In the genomic region with DNA sequence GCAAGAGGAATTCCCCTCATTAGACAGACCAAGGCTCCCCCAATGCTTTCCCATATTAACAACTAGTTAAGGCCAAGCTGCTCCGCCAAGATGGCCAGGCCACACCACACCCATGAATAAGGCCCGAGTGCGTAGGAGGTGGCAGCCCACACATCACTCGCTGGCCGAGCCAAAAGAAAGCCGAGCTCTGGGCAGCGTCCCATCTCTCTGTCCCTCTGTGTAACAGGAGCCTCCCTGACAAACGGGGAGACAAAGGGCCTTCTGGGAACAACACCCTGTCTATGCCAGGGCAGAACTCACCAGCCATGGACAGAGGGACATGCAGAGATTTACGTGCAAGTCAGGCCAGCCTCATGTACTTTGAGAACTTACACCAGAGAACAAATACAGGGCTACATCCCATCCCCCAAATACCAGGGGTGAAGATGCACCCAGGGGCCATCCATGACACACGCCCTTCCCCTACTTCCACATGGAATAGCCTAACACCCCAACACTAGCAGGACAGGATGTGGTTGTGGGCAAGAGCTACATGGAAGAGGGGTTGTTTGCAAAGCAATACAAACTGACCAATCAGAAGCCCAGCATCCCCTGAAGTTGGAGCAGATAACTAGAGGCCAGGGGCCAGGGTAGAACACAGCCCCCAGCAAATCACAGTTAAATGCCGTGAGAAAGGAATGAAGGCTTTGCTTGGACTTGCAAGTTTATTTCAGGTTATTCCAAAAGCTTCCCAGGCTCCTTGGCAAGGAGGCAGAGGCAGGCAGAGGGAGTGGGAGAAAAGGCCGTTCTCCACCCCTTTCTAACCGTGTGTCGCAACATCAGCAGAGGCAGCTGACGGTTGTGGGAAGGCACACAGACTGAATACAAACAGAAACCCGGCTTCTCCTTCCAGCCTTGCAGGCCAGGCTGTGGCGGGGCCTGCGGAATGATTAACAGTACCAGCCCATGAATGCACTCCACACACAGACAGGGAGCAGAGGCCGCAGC, we compare ENCODE assay signal across 8 mouse cellular contexts. TPM values are rescaled to one million over a fixed set of nuclear protein-coding genes. Genes with fewer than 3 reads are reported as not detected.
A peak's percentile ranks its signal among the peaks of the same experiment; 100 is the strongest.
DNase-seq lines count a peak whose midpoint lies in the region; TF ChIP-seq lines count a peak whose summit lies in the region.

No protein-coding gene starts in this region.

- TF ChIP-seq POLR2A in embryonic fibroblast, embryonic 13.5 days (IDR thresholded peaks at IDR 0.05; ENCODE audit: low read depth, low read length) = no peak

- H3K4me3 ChIP-seq in embryonic fibroblast, embryonic 13.5 days (ENCODE audit: insufficient read depth, low read length) = no peak overlapping the region

- intact Hi-C loops in heart, postnatal 10 days (cut with DNase I) = no loop called here

- DNase-seq in 3134 (ENCODE audit: extremely low read depth, insufficient read length, low spot score) (peak; percentile 83), NIH3T3 (ENCODE audit: low read depth) (peak; percentile 88)
- DNase-seq in heart, postnatal 10 days = peak; percentile 75 to 76
- DNase-seq in layer of hippocampus, adult 18-20 months (ENCODE audit: low spot score in 2 of 2) = peak; percentile 16 to 48
- peak; percentile 75 to 85 for DNase-seq in lung, postnatal 4 days
- DNase-seq in testis, postnatal 14 days (ENCODE audit: low spot score) = peak; percentile 78
- DNase-seq in spleen, postnatal 4 days (ENCODE audit: low spot score in 2 of 2) = no peak

- no peaks in the 10 kb centered on the region for H3K4me1 ChIP-seq in embryonic fibroblast, embryonic 13.5 days (ENCODE audit: control insufficient read depth, insufficient read depth, low read length)

- peak overlapping the region; percentile 30 for H3K27ac ChIP-seq in embryonic fibroblast, embryonic 13.5 days (ENCODE audit: insufficient read depth, low read length)

- TF ChIP-seq CTCF in embryonic fibroblast, embryonic 13.5 days (IDR thresholded peaks at IDR 0.05; ENCODE audit: borderline replicate concordance, insufficient read depth, low read length) = no peak

RNA-seq across cellular contexts. Expression of a gene that starts 30.8 kb away (rescaled TPM):
- polyA plus RNA-seq in embryonic fibroblast, embryonic 13.5 days (2011; ENCODE audit: insufficient read length, low read depth, missing spikeins) = 2.0 and 3.9 TPM in 2 replicates
- total RNA-seq in heart, postnatal 10 days (2021) = 10 to 100 TPM; 11.0 to 13.4 TPM
- total RNA-seq in layer of hippocampus, adult 18-20 months (2021) = 10 to 100 TPM in 1 of 2 experiments, 1 to 10 TPM in 1; 9.0 to 11.6 TPM

Comparison
In these comparisons a context has a peak if more than half of its experiments do, and no peak if none do; other contexts are left out.
1. DNase-seq: peak in 3134 (single experiment), NIH3T3 (single experiment), heart, postnatal 10 days (2 of 2), layer of hippocampus, adult 18-20 months (2 of 2), lung, postnatal 4 days (2 of 2) and testis, postnatal 14 days (single experiment); none in spleen, postnatal 4 days (0 of 2).